Mouse (Mus musculus): ENCODE results near the gene Lrpap1. TPM values are rescaled to one million over a fixed set of nuclear protein-coding genes. Genes with fewer than 3 reads are reported as not detected.

The Lrpap1 gene
- total RNA-seq (2021), result 100 to 1,000 TPM; 130 to 149 TPM
- long read RNA-seq, transcript Lrpap1-201 (8 exons, 2,981 nt), result major isoform, 280 of 323 reads
- long read RNA-seq, partial matches to known transcripts, result 9 of 323 reads
- long read RNA-seq, other reads (novel, unspliced or antisense), result 32 of 323 reads

GRCm38 (mm10) chr5:35104960-35105921 lies at the start of gene Lrpap1:
Lrpap1 (minus strand) TSS chr5:35105766.
- peak; percentile 90 to 93 for DNase-seq (ENCODE audit: low spot score in 2 of 2)

- no peak for DNase-seq (ENCODE audit: low spot score in 2 of 2)
Measured at GRCm38 (mm10) chr5:35149939-35150338, 44.4 kb upstream of the Lrpap1 start.

- no peak for DNase-seq (ENCODE audit: low spot score in 2 of 2)
Measured at GRCm38 (mm10) chr5:35149526-35149925, 44.0 kb upstream of the Lrpap1 start.

- no peak for DNase-seq (ENCODE audit: low spot score in 2 of 2)
Measured at GRCm38 (mm10) chr5:35147963-35148767, 42.6 kb upstream of the Lrpap1 start.

- DNase-seq (ENCODE audit: low spot score in 2 of 2), result no peak
Measured at GRCm38 (mm10) chr5:35147155-35147962, 41.8 kb upstream of the Lrpap1 start.

- no peak for DNase-seq (ENCODE audit: low spot score in 2 of 2)
Measured at GRCm38 (mm10) chr5:35146747-35147146, 41.2 kb upstream of the Lrpap1 start.

GRCm38 (mm10) chr5:35144716-35145115 lies 39.1 kb upstream of the Lrpap1 start:
- DNase-seq (ENCODE audit: low spot score in 2 of 2), result no peak

- DNase-seq (ENCODE audit: low spot score in 2 of 2), result no peak
Measured at GRCm38 (mm10) chr5:35143460-35144245, 38.1 kb upstream of the Lrpap1 start.

- no peak for DNase-seq (ENCODE audit: low spot score in 2 of 2)
Measured at GRCm38 (mm10) chr5:35142910-35143309, 37.3 kb upstream of the Lrpap1 start.

GRCm38 (mm10) chr5:35141316-35141715 lies 35.8 kb upstream of the Lrpap1 start:
- DNase-seq (ENCODE audit: low spot score in 2 of 2), result peak in 1 of 2 experiments; percentile 50

GRCm38 (mm10) chr5:35138183-35138611 lies 32.6 kb upstream of the Lrpap1 start:
- DNase-seq (ENCODE audit: low spot score in 2 of 2), result peak; percentile 76 to 80

GRCm38 (mm10) chr5:35137510-35138182 lies 32.1 kb upstream of the Lrpap1 start:
- DNase-seq (ENCODE audit: low spot score in 2 of 2), result peak; percentile 87

- no peak for DNase-seq (ENCODE audit: low spot score in 2 of 2)
Measured at GRCm38 (mm10) chr5:35135903-35136302, 30.3 kb upstream of the Lrpap1 start.

- DNase-seq (ENCODE audit: low spot score in 2 of 2), result no peak
Measured at GRCm38 (mm10) chr5:35134286-35134685, 28.7 kb upstream of the Lrpap1 start.

- no peak for DNase-seq (ENCODE audit: low spot score in 2 of 2)
Measured at GRCm38 (mm10) chr5:35133468-35133867, 27.9 kb upstream of the Lrpap1 start.

GRCm38 (mm10) chr5:35132278-35132980 lies 26.9 kb upstream of the Lrpap1 start:
- DNase-seq (ENCODE audit: low spot score in 2 of 2), result no peak

GRCm38 (mm10) chr5:35131773-35132172 lies 26.2 kb upstream of the Lrpap1 start:
- DNase-seq (ENCODE audit: low spot score in 2 of 2), result peak; percentile 92 to 93

GRCm38 (mm10) chr5:35131237-35131636 lies 25.7 kb upstream of the Lrpap1 start:
- DNase-seq (ENCODE audit: low spot score in 2 of 2), result no peak

- peak in 1 of 2 experiments; percentile 60 for DNase-seq (ENCODE audit: low spot score in 2 of 2)
Measured at GRCm38 (mm10) chr5:35129767-35130191, 24.2 kb upstream of the Lrpap1 start.

All from layer of hippocampus, postnatal 10 days (tissue).